Mouse (Mus musculus) ES-Bruce4 (cell line): Measurements from ENCODE around the gene 1190005I06Rik. TPM values are rescaled to one million over a fixed set of nuclear protein-coding genes. Genes with fewer than 3 reads are reported as not detected.
A peak's percentile ranks its signal among the peaks of the same experiment; 100 is the strongest.

Source experiments
- H3K27ac ChIP-seq: 2 replicates; pipeline ENCODE4 v1.5.1; 2012; ENCODE audit warnings: low read length, inconsistent platforms; ENCODE audit not compliant: insufficient read depth
- H3K27me3 ChIP-seq: 2 replicates; pipeline ENCODE4 v1.6.1; 2012; ENCODE audit warnings: mild to moderate bottlenecking, low read length, inconsistent platforms; ENCODE audit not compliant: control insufficient read depth, poor library complexity, insufficient read depth, severe bottlenecking
- H3K36me3 ChIP-seq: 2 replicates; pipeline ENCODE4 v1.6.1; 2012; ENCODE audit warnings: inconsistent platforms, mild to moderate bottlenecking, low read length, moderate library complexity; ENCODE audit not compliant: control insufficient read depth, poor library complexity, insufficient read depth, severe bottlenecking
- H3K4me1 ChIP-seq: one replicate; pipeline ENCODE4 v1.8.1; 2011; ENCODE audit warnings: low read length; ENCODE audit not compliant: control insufficient read depth, insufficient read depth
- H3K4me3 ChIP-seq: 2 replicates; pipeline ENCODE4 v1.5.1; 2011; ENCODE audit warnings: low read depth, mild to moderate bottlenecking, low read length
- H3K9ac ChIP-seq: 2 replicates; pipeline ENCODE4 v1.6.1; 2012; ENCODE audit warnings: low read depth, mild to moderate bottlenecking, inconsistent platforms; ENCODE audit not compliant: poor library complexity, severe bottlenecking
- H3K9me3 ChIP-seq: replicated peaks from 2 replicates; pipeline ENCODE4 v1.6.1; 2012; ENCODE audit warnings: mild to moderate bottlenecking, low read length, inconsistent platforms; ENCODE audit not compliant: control insufficient read depth, poor library complexity, insufficient read depth, severe bottlenecking
- CTCF ChIP-seq: IDR thresholded peaks from one replicate; pipeline ENCODE4 v1.8.1; 2011; ENCODE audit warnings: low read depth, low read length
- EP300 ChIP-seq: IDR thresholded peaks from 2 replicates; pipeline ENCODE4 v1.6.1; 2011; ENCODE audit warnings: low read depth, low read length; ENCODE audit not compliant: insufficient read depth
- POLR2A ChIP-seq: IDR thresholded peaks from one replicate; pipeline ENCODE4 v1.8.1; 2011; ENCODE audit warnings: low read length; ENCODE audit not compliant: insufficient read depth
- polyA plus RNA-seq: library from polyadenylated mRNA; stranded (reverse); fragments of >200 nt; gene quantifications from 2 replicates; pipeline ENCODE4 v1.2.4, GENCODE M21; 2011; ENCODE audit warnings: low read depth; ENCODE audit not compliant: missing spikeins, insufficient read depth, insufficient read length

1190005I06Rik gene
- polyA plus RNA-seq, 1 experiment, result 12.4 TPM

GRCm38 (mm10) chr8:120641245-120641644 is 6.2 kb downstream of the 1190005I06Rik start:
- Histone ChIP-seq H3K36me3 (no peaks in the 10 kb centered on the region), H3K9ac (no peak overlapping the region), H3K4me3 (no peak overlapping the region), H3K4me1 (no peaks in the 10 kb centered on the region), H3K9me3 (no peaks in the 10 kb centered on the region), H3K27me3 (no peaks in the 10 kb centered on the region), H3K27ac (no peak overlapping the region)
- no peak for TF ChIP-seq POLR2A
- TF ChIP-seq EP300, result no peak
- TF ChIP-seq CTCF, result no peak

- TF ChIP-seq EP300 (no peak), POLR2A (no peak), CTCF (no peak)
- Histone ChIP-seq H3K9me3 (no peaks in the 10 kb centered on the region), H3K36me3 (no peaks in the 10 kb centered on the region), H3K9ac (peak overlapping the region; percentile 83), H3K4me1 (peaks cover 15% of the 10 kb centered on the region), H3K27me3 (no peaks in the 10 kb centered on the region), H3K27ac (no peak overlapping the region), H3K4me3 (peak overlapping the region; percentile 65)
Measured at GRCm38 (mm10) chr8:120634329-120634839, 13.0 kb downstream of the 1190005I06Rik start.

GRCm38 (mm10) chr8:120633665-120634271 is 13.7 kb downstream of the 1190005I06Rik start:
- Histone ChIP-seq H3K27ac (no peak overlapping the region), H3K27me3 (no peaks in the 10 kb centered on the region)
- TF ChIP-seq EP300 (no peak), CTCF (no peak), POLR2A (no peak)

DNA sequence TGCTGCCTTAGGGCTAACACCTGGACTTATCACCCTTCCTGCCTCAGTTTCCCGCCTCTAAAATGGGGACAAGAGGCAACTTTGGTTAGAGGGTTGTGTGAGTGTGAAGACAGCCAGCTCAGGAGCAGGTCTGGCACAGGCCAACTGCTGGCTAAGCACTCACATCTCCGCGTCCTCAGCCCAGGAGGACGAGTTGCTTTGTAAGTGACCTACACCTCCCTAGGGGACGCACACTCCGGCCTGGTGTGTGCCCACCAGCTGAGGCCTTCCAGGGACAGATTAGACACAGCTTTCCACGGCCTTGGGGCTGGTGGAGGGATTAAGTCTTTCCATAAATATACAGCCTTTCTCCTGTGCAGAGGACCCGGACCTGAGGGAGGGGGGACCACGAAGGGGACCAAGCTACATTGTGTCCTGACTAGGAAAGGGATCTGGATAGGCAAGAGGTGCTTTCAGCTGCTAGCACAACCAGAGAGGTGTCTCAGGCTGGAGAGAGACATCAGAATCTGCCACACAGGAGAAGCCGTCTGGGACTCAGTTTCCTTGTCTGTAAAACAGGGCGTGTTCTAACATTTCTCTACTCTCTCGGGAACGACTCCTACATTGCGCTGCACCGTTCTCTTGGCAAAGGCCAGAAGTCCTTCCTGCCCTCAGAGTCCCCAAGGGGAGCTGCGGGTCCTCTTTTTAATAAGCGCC is 14.3 kb downstream of the 1190005I06Rik start:
- no peaks in the 10 kb centered on the region for H3K9me3 ChIP-seq
- H3K36me3 ChIP-seq, result no peaks in the 10 kb centered on the region
- no peak for TF ChIP-seq CTCF
- TF ChIP-seq POLR2A, result no peak
- TF ChIP-seq EP300, result no peak
- peak overlapping the region; percentile 65 for H3K4me3 ChIP-seq
- H3K27ac ChIP-seq, result peak overlapping the region; percentile 37; the same call in 1 of the 2 replicates
- peak overlapping the region; percentile 83 for H3K9ac ChIP-seq
- H3K27me3 ChIP-seq, result no peaks in the 10 kb centered on the region
- H3K4me1 ChIP-seq, result peaks cover 15% of the 10 kb centered on the region

More at GRCm38 (mm10) chr8:120633665-120634271, 13.7 kb downstream of the 1190005I06Rik start:
- Histone ChIP-seq H3K4me3 (peak overlapping the region; percentile 65), H3K4me1 (peaks cover 15% of the 10 kb centered on the region), H3K9me3 (no peaks in the 10 kb centered on the region), H3K9ac (peak overlapping the region; percentile 83), H3K36me3 (no peaks in the 10 kb centered on the region)

- H3K27me3 ChIP-seq, result no peaks in the 10 kb centered on the region
- 0 out of 2 replicates have a peak overlapping the region, but pooled peaks have one; percentile 29 for H3K9ac ChIP-seq
- H3K4me3 ChIP-seq, result no peak overlapping the region
- peaks cover 15% of the 10 kb centered on the region for H3K4me1 ChIP-seq
- no peaks in the 10 kb centered on the region for H3K9me3 ChIP-seq
- peak overlapping the region; percentile 70 for H3K27ac ChIP-seq
- no peaks in the 10 kb centered on the region for H3K36me3 ChIP-seq
- TF ChIP-seq POLR2A, result no peak
- TF ChIP-seq CTCF, result no peak
- no peak; the same call in 1 of the 2 replicates for TF ChIP-seq EP300
Measured at GRCm38 (mm10) chr8:120631441-120632375, 15.7 kb downstream of the 1190005I06Rik start.
